Mouse (Mus musculus) midbrain, embryonic 11.5 days (tissue): ENCODE results near the gene Vps52. TPM values are rescaled to one million over a fixed set of nuclear protein-coding genes. Genes with fewer than 3 reads are reported as not detected.

ENCODE experiments used
- ATAC-seq: fragments of 200-750 bp; cut with Nextera tagmentation; 2 replicates; pipeline ENCODE4 v1.8.0; 2017; ENCODE audit warnings: moderate TSS enrichment, moderate library complexity; ENCODE audit not compliant: low FRiP score
- DNase-seq: peaks from one replicate; pipeline ENCODE4 v3.0.0; 2015; ENCODE audit warnings: low spot score; ENCODE audit errors: missing footprints
- H3K27ac ChIP-seq: fragments of 300-500 bp; sonication (generic); 2 replicates; pipeline ENCODE4 v1.5.1; 2014; ENCODE audit warnings: low read depth, low read length
- H3K27me3 ChIP-seq: fragments of 300-500 bp; sonication (generic); 2 replicates; pipeline ENCODE4 v1.6.1; 2014; ENCODE audit warnings: mild to moderate bottlenecking, low read length, moderate library complexity, mixed read lengths; ENCODE audit not compliant: control insufficient read depth, insufficient read depth
- H3K36me3 ChIP-seq: fragments of 300-500 bp; sonication (generic); 2 replicates; pipeline ENCODE4 v1.6.1; 2014; ENCODE audit warnings: mild to moderate bottlenecking, low read length, moderate library complexity, mixed read lengths; ENCODE audit not compliant: control insufficient read depth, insufficient read depth
- H3K4me1 ChIP-seq: fragments of 300-500 bp; sonication (generic); 2 replicates; pipeline ENCODE4 v1.6.1; 2014; ENCODE audit warnings: low read length; ENCODE audit not compliant: control insufficient read depth, insufficient read depth
- H3K4me2 ChIP-seq: fragments of 300-500 bp; sonication (generic); 2 replicates; pipeline ENCODE4 v1.6.1; 2014; ENCODE audit warnings: mild to moderate bottlenecking, moderate library complexity
- H3K4me3 ChIP-seq: fragments of 300-500 bp; sonication (generic); 2 replicates; pipeline ENCODE4 v1.5.1; 2014; ENCODE audit warnings: low read depth, low read length
- H3K9ac ChIP-seq: fragments of 300-500 bp; sonication (generic); 2 replicates; pipeline ENCODE4 v1.6.1; 2014; ENCODE audit warnings: low read length
- H3K9me3 ChIP-seq: fragments of 300-500 bp; sonication (generic); 2 replicates; pipeline ENCODE4 v1.6.1; 2016; ENCODE audit warnings: low read length; ENCODE audit not compliant: control insufficient read depth
- WGBS: fragments of 180-500 bp; shearing (Covaris S2); extraction: QIAGEN DNeasy Blood & Tissue Kit; methylation state at CpG from one replicate; pipeline ENCODE4 v1.1.7; 2014; 5-methylcytosine and 5-hydroxymethylcytosine counted together
- polyA plus RNA-seq: library from polyadenylated mRNA; unstranded; fragments of >200 nt; fragmentation: Nextera tagmentation; extraction: Ambion mirVana; gene quantifications from 2 replicates; pipeline ENCODE4 v1.2.1, GENCODE M21; 2014

The Vps52 gene
- polyA plus RNA-seq, result 36.3 and 36.5 TPM in 2 replicates

- under 1% methylated on average over 50 of the region's 50 CpGs for WGBS
- Histone ChIP-seq H3K27me3 (no peaks in the 10 kb centered on the region), H3K36me3 (peaks cover 24% of the 10 kb centered on the region), H3K4me1 (peaks cover 44% of the 10 kb centered on the region), H3K27ac (peak within 1 kb of the TSS; percentile 84), H3K4me3 (peak within 1 kb of the TSS; percentile 98), H3K4me2 (peak within 1 kb of the TSS; percentile 99), H3K9me3 (no peaks in the 10 kb centered on the region), H3K9ac (peak within 1 kb of the TSS; percentile 99)
- ATAC-seq (peak; percentile 88), DNase-seq (peak; percentile 100)
Measured at GRCm38 (mm10) chr17:33955555-33956214, at the start of gene Vps52, which contains the start of gene Rps18. TSS of gene Vps52 (plus strand) at chr17:33955812. TSS of gene Rps18 (minus strand) at chr17:33956001.

- Histone ChIP-seq H3K4me1 (peaks cover 15% of the 10 kb centered on the region), H3K27ac (peak overlapping the region; percentile 65), H3K27me3 (no peaks in the 10 kb centered on the region), H3K4me2 (peak overlapping the region; percentile 99), H3K9ac (peak overlapping the region; percentile 78), H3K36me3 (peaks cover 10% of the 10 kb centered on the region), H3K4me3 (peak overlapping the region; percentile 83), H3K9me3 (no peaks in the 10 kb centered on the region)
- DNase-seq (peak; percentile 92), ATAC-seq (no peak; the same call in 1 of the 2 replicates)
- under 1% methylated on average over 43 of the region's 44 CpGs for WGBS
Measured at GRCm38 (mm10) chr17:33908331-33909076, 47.1 kb upstream of the Vps52 start.

- Histone ChIP-seq H3K4me3 (peak within 1 kb of the TSS; percentile 83), H3K4me1 (peaks cover 15% of the 10 kb centered on the region), H3K9me3 (no peaks in the 10 kb centered on the region), H3K9ac (peak within 1 kb of the TSS; percentile 88), H3K27ac (peak within 1 kb of the TSS; percentile 65), H3K27me3 (no peaks in the 10 kb centered on the region), H3K36me3 (peaks cover 18% of the 10 kb centered on the region), H3K4me2 (peak within 1 kb of the TSS; percentile 99)
- WGBS, result under 1% methylated on average over 62 of the region's 68 CpGs
- DNase-seq, result peak; percentile 99
- ATAC-seq, result peak; percentile 98
Measured at GRCm38 (mm10) chr17:33909077-33909868, 46.3 kb upstream of the Vps52 start, which contains the start of gene Daxx. TSS of gene Daxx (plus strand) at chr17:33909414.

- peak overlapping the region; percentile 27; the same call in 1 of the 2 replicates for H3K27ac ChIP-seq
- no peaks in the 10 kb centered on the region for H3K9me3 ChIP-seq
- ATAC-seq (peak; percentile 9; the same call in 1 of the 2 replicates), DNase-seq (no peak)
- peak overlapping the region; percentile 83 for H3K4me3 ChIP-seq
- peaks cover 18% of the 10 kb centered on the region for H3K36me3 ChIP-seq
- peaks cover 15% of the 10 kb centered on the region for H3K4me1 ChIP-seq
- no peaks in the 10 kb centered on the region for H3K27me3 ChIP-seq
- peak overlapping the region; percentile 99 for H3K4me2 ChIP-seq
- 0% methylated on average over 14 of the region's 14 CpGs for WGBS
- peak overlapping the region; percentile 88 for H3K9ac ChIP-seq
Measured at GRCm38 (mm10) chr17:33909869-33910250, 45.8 kb upstream of the Vps52 start.

- no peak overlapping the region for H3K27ac ChIP-seq
- ATAC-seq, result no peak
- no peaks in the 10 kb centered on the region for H3K27me3 ChIP-seq
- no peak for DNase-seq
- peak overlapping the region; percentile 99 for H3K4me2 ChIP-seq
- H3K36me3 ChIP-seq, result peaks cover 18% of the 10 kb centered on the region
- 63% methylated on average over 11 of the region's 11 CpGs for WGBS
- H3K9ac ChIP-seq, result peak overlapping the region; percentile 88
- peaks cover 20% of the 10 kb centered on the region for H3K4me1 ChIP-seq
- H3K9me3 ChIP-seq, result no peaks in the 10 kb centered on the region
- peak overlapping the region; percentile 83 for H3K4me3 ChIP-seq
Measured at GRCm38 (mm10) chr17:33910346-33911051, 45.1 kb upstream of the Vps52 start.

GRCm38 (mm10) chr17:33911052-33911812, 44.4 kb upstream of the Vps52 start:
- H3K27ac ChIP-seq, result no peak overlapping the region
- H3K27me3 ChIP-seq, result no peaks in the 10 kb centered on the region
- no peak overlapping the region for H3K4me3 ChIP-seq
- 94% methylated on average over 31 of the region's 31 CpGs for WGBS
- peaks cover 18% of the 10 kb centered on the region for H3K36me3 ChIP-seq
- H3K4me2 ChIP-seq, result no peak overlapping the region
- no peak for DNase-seq
- no peaks in the 10 kb centered on the region for H3K9me3 ChIP-seq
- H3K9ac ChIP-seq, result no peak overlapping the region
- H3K4me1 ChIP-seq, result peaks cover 20% of the 10 kb centered on the region
- ATAC-seq, result no peak

- Histone ChIP-seq H3K36me3 (peaks cover 18% of the 10 kb centered on the region), H3K27ac (no peak overlapping the region), H3K9me3 (no peaks in the 10 kb centered on the region), H3K27me3 (no peaks in the 10 kb centered on the region), H3K4me3 (no peak overlapping the region), H3K4me2 (no peak overlapping the region), H3K9ac (no peak overlapping the region), H3K4me1 (peaks cover 27% of the 10 kb centered on the region)
- ATAC-seq, result no peak
- 92% methylated on average over 28 of the region's 28 CpGs for WGBS
- DNase-seq, result no peak
Measured at GRCm38 (mm10) chr17:33911813-33912414, 43.7 kb upstream of the Vps52 start.
